Mouse (Mus musculus) cerebellum, adult 18-20 months (tissue): ENCODE measurements at regions not wholly inside any gene's neighbourhood (a gene's known extent, or its start where the extent isn't known, plus 50 kb on each side); places are given as distances from the start of the nearest gene placed in this dataset.

ENCODE experiments used
- DNase-seq, 2 experiments: peaks; one replicate each; pipeline ENCODE4 v3.0.0; 2021

GRCm38 (mm10) chr15:27413486-27413885 is 53.0 kb upstream of the Ank start:
- DNase-seq: no peak

GRCm38 (mm10) chr15:27414819-27415218 is 51.7 kb upstream of the Ank start:
- DNase-seq: no peak
